Mouse (Mus musculus): ENCODE measurements around the gene Riok2.

GRCm38 (mm10) chr17:17383703-17384102, 9.6 kb downstream of the Riok2 start:
- no peak for TF ChIP-seq CTCF (IDR thresholded peaks at IDR 0.05; ENCODE audit: extremely low read depth, insufficient read depth, insufficient read length, insufficient replicate concordance)
- no peak for TF ChIP-seq POLR2A (IDR thresholded peaks at IDR 0.05; ENCODE audit: low read depth, low read length)
